Mouse (Mus musculus) kidney, postnatal 14 days (tissue): ENCODE measurements around the gene Tmem132c.

ENCODE experiments used
- DNase-seq: peaks from one replicate; pipeline ENCODE4 v3.0.0; 2022; ENCODE audit warnings: mixed read lengths

The Tmem132c gene

DNA sequence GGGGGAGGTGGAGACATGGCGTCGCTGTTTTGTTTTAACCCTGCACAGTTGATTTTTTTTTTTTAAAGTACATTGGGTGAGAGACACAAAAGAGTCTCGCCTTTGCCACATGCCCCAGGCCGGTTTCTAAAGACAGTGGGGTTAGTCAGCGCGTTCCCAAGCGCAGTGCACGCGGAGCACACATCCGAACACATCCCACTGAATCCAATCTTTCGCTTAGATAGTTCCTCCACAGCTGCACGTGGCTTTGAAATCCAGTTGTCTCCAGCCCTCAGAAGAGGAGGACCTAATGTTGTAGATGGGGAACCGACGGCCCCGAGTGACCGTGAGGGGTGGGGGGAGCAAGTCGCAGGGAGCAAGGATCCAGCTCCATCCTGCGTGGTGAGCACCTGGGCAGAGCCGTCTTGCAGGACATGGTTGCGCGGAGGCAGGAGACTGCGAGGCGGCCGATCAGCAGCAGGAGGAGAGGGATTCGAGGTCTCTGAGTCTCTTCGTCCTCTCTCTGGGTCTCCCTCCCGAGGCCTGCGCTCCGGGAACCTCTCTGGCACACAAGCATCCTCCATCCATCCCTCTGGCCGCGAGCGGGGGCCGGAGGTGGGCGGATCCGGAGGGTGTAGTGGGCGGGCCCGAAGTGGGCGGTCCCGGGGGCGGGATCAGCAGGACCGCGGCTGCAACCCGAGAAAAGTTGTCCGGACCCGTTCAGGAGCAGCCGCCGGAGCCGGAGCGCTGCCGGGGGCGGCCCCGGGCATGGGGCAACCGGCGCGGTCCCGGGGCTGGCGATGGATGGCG, at the start of gene Tmem132c:
Gene Tmem132c (plus strand): TSS at position 673 of the 789 bp plus-strand sequence.
- peak; percentile 71 for DNase-seq

DNA sequence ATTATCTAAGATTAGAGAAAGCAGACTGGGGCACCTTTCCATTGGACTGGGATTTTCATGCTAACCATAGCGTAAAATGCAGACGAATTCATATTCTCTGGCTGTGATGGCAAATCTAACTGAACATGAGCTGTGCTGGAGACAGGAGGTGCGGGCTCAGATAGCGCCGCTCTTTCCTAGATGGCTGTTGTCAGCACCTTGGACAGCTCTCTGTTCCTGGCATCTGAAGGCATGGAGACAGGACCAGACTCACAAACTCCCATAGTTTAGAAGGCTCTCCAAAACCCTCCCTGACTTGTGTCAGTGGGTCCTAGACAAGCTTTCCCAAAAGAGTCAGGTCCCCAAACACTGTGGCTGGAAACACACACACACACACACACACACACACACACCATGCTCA, 49.7 kb upstream of the Tmem132c start:
- peak; percentile 36 for DNase-seq

DNA sequence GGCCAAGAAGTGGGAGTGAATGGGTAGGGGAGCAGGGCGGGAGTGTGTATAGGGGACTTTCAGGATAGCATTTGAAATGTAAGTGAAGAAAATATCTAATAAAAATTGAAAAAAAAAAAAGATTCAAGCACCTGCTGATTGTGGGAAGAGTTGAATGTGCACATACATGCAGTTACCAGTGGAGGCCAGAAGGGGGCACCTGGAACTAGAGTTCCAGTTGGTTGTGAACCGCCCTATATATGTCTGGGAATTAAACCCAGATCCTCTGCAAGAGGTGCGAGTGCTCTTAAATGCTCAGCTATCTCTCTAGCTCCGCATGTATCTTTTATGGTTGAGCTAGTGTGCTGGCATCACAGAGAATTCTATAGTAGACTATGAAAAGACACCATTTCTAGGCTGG, 42.8 kb upstream of the Tmem132c start:
- DNase-seq: no peak

DNA sequence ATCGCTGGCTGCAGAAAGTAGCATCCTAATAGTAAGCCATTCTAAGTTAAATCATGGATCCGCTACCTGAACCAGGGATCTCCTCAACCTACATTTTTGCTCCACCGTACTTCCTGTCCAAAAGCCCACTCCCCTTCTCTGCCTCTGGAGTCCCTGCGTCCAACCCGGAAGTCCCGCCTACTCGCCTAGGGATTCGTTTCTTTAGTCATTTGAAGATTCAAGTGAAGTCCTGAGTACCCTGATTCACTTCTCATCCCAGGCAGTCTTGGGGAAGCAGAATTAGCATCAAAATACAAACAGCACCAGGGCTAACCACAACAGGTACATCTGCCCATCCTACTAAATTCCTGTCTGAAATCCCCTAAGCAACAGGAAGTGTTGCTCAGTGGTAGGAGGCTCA, 36.7 kb upstream of the Tmem132c start:
- no peak for DNase-seq

DNA sequence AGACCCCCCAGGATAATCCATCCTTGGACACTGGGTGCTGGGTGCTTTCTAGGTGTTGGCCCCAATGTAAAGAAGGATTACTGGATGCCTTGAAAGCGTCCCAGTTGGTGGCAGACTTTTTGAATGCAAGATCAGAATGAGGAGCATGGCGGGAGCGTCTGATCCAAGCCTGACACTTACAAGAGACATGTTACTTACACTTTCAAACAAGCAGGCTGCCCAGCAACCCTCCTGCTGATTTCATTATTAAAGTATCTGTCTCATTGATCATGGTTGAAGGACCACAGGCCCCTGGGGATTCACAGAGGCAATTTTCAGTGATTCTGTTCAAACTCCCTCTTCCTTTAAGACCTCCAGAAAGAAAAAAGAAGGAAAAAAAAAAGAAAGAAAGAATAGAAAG, 25.2 kb upstream of the Tmem132c start:
- no peak for DNase-seq

DNA sequence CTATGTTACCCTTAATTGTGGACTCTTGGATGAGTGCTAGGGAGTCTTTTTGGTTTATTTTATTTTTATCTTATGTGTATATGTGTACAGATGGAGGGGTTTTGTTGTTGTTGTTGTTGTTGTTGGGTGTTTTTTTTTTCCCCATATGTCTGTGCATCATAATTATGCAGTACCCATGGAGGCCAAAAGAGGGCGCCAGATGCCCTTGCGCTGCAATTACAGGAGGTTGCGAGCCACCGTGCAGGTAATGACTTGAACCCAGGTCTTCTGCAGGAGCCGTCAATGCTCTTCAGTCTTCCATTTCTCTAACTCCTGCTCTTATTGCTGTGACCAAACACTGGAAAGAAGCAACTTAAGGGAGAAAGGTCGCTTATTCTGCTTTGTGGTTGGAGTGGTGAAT, 23.9 kb upstream of the Tmem132c start:
- DNase-seq: no peak

DNA sequence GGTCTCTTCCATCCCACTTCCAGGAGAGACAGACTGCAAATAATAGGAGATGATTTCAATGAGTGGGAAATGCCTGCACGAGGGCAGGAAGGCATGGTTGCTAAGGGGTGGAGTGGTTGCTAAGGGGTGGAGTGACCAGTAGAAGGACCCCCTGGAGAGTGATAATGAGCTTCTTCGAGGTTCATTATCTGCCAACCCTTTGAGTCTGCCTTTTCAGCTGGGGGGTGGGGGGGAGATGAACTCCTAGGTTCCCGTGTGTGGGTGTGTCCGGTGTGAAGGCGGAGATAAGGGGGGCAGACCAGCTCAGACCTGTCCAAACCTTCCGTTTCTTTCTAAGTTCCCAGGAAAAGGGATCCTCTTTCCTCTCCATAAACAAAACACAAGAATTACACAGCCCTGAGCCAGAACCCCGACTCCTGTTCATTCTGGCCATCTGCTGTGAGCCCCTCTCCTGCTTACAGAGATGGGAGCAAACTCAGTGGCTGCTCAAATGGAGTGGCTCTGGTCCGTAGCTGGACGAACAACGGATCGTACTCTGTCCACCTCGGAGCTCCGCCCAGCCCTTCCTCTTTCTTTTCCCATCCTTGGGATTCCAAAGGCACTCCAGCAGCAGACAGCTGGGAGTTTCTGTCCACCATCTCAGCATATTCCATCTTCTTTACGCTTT, 13.5 kb upstream of the Tmem132c start:
- DNase-seq: no peak

DNA sequence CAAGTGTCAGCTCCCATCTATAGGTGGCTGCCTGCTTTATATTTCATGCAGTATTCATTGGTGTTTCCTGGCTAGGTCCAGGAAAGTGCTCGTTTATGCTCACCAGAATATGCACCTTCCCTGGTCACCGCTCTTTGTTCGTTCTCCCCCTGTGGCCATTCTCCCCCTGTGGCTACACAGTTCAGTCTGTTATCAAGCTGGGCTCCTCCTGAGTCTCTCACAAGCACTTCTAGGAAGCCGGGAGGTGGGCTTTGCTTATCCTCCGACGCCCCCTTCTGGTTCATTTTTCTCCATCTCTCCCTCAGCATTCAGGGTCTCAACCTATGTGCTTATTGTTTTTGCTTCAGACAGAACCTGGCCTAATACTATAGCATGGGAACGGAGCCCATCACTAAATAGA, 6.9 kb upstream of the Tmem132c start:
- no peak for DNase-seq

DNA sequence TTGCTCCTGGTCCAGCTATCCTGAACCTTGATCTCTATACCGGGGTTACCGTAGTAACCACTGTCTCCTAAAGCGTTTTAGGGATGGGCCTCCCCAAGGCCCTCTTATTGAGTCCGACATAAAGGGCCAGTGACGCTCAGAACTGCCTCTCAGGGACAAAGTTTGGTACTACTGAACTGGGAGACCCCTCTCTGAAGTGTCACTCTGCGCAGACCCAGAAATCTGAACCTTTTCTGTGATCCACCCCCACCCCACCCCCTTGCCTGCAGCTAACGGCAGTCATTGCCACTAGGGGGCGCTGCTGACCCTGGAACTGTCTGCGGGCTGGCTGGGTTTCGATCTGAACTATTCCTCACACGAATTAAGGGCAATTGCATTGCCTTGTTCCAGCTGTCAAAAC, 6.4 kb upstream of the Tmem132c start:
- DNase-seq: peak; percentile 50

DNA sequence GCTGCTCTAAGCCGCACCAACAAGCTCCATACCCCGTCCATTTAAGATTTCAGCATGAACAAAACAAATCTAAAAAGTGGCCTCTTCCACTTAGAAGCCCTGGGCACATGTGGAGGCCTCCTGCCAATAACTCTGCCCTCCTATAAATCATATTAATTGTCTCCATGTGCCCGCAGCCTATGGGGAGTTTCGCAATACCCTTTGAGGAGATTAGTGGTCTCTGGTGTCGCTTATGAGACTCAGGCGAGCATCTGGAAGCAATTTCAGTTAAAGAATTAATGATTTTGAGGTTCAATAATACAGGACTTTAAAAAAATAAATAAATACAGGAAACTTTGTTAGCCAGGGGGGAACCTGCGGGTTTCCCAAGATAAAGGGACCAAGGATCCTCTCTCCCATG, 1.9 kb upstream of the Tmem132c start:
- no peak for DNase-seq

DNA sequence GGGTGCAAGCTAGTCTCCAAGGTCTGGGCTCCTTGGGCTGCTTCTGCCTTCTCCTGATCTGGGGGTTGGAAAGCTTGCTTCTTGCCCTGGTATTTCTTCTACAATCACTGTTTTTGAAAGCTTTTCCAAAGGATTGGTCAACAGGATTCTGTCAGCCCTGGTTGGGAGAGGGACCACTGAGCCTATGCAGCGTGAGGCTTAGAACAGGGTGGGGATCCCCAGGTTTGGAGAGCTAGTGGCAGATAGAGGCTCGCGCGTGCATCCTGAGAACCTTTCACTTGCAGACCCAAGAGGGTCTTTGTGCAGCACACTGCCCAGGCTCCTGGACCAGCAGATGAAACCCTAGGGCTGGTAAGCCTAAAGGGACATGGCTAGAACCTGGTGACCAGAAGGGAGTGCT, 962 bp upstream of the Tmem132c start:
- no peak for DNase-seq

DNA sequence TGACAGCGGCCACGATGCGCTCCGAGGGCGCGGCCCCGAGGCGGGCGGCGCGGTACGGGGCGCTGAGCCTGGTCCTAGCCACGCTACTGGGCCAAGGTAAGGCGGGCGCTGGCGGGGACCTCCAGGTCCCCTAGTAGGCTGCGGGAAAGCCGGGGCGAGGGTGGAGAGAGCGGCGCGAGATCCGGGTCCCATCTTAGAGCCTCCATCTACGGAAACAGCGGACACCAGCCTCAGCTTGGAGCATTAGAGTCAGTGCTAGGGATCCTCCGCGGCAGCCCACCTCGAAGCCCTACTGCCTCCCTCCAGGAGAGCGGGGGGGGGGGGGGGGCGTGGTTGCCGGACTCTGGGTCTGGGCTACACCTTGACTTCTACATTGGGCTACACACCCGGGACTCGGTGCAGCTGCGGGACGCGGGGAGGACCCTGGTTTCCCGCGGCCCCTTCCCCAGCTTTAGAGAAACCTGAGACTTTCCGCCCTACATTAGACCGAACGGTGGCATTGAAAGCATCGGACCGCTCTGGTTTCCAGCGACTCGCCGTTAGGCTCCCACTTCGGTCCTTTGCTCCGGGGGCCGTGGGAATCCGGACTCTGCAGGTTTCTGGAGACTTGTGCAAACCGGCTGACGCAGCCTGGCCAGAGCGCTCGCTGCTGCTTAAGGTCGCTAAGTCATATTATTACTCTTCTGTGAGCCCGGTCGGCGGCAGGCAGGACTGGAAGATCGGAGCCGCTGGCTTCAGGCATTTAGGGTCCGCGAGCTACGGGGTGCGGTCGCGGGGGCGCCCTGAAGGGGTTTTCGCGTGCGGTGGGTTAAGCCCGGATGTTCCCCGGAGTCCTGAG, 536 bp downstream of the Tmem132c start:
- no peak for DNase-seq

DNA sequence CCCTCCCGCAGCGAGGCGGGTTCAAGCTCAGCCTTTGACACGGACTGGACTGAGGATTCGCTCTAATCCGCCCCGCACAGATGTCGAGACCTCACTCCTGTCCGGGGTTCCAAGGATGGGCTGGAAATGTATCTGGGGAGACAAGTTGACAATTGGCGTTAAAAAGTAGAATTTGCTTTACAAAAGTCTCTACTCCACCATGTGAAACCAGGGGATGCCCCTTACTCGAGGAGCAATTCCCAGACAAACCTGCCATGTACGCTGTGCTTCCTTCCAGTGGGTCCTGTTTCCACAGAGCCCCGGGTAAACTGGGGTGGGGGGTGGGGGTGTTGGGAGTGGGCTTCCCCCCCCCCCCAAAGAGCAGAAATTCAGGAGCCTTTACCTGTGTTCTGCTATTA, 1.2 kb downstream of the Tmem132c start:
- DNase-seq: no peak

DNA sequence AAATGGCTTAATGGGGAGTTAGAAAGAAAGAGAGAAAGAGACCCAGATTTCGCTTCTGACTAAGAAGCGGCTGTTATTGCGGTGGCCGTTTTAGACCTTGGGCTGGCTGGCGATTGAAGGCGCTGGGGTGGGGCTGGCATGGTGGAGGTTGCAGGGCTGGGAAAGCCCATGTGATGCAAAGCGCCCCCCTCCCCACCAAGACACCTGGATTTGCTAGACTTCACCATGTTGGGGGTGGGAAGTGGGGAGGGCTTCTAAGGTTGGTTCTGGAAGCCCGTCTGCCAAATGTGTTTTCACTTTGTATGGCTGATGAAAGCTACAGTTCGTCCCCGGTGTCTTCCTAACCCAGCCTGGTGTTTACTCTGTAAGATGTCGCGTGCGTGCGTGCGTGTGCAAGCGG, 1.6 kb downstream of the Tmem132c start:
- no peak for DNase-seq

DNA sequence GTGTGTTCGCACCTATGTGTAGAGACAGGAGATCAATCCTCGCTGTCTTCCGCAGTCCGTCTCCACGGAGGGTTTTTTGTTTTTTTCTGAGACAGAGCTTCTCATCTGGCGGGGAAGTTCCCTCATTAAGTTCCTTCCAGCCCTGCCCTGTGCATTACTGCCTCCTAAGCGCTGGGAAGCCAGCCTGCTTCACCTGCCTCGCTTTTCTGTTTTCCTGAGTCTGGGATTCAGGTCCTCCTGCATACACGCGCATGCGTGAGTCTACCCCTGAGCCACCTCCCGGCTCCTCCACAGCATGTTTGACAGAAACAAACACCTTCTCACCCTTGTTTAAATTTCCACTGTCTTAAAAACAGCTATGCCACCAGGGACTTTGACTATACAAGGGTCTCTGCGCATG, 2.0 kb downstream of the Tmem132c start:
- DNase-seq: no peak

DNA sequence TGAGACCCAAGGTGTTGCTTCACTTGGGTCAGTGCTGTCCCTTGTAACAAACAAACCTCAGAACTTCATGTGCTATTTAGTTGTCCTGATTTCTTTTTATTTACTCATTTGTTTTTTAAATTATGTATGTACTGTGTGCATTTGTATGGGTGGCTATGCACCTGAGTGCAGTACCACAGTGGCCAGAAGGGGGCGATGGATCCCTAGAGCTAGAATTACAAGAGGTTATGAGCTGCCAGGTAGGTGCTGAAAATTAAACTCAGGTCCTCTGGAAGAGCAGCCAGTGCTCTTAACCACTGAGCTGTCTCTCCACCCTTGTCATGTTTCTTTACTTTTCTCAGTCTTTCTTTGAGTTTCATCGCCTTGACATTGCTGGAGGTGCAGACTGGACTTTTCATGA, 11.7 kb downstream of the Tmem132c start:
- DNase-seq: no peak

DNA sequence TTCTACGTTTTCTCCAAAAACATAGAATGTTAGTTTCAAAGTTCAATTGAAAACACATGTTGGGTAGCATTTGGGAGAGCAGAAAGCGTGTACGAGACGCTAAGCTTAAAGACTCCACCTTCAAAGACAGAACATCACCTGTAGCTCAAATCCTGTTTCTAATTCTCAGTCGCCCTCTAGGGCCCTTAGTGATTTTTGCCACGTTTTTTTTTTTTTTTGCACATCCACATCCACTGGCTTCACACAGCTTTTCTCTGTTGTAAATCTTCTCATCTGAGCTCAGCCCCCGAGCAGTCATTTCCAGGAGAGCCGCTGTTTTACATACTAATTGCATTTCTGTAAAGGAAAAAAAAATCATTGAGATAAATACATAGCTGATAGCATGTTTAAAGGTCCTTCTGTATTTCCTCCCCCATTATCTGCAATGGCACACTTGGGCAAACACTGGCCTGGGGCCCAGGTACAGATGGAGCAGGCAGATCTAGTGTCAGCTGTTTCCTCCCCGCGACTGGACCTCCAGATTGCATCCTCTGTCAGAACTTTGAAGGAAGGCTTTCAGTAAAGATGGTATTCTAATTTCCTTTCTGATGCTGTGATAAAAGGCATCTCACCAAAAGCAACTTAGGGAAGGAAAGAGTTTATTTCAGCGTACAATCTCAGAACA, 15.5 kb downstream of the Tmem132c start:
- no peak for DNase-seq

DNA sequence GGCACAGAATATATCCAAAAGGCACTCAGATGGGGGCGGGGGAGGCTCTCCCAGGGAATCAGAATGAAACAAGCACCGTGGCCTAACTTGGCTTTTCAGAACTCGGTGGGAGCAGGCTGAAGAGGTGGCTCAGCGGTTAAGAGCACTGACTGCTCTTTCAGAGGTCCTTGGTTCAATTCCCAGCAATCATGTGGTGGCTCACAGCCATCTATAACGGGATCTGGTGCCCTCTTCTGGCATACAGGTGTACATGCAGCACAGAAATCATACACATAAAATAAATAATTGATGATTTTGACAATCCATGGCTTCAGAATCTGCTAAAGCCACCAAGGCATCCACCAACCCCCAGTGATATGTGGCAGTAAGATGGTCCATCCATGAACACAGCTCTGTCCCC, 20.5 kb downstream of the Tmem132c start:
- DNase-seq: no peak

DNA sequence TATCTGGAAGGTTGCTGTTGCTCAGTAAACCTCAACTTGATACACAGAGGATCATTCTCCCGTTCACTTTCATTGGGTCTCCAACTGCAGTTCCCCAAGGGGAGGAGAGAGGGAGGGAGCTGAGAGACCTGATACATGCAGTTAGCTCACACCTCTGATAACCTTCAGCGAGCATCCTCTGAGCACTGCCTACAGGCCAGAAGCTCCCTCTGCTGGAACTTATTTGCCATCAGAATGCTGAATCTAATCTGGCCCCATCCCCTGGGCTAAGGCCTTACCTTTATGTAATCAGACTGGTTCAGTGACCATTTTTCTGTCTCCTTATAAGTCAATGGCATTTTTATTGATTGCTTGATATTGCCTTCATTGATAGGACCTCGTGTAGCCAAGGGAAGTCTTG, 29.5 kb downstream of the Tmem132c start:
- DNase-seq: no peak

DNA sequence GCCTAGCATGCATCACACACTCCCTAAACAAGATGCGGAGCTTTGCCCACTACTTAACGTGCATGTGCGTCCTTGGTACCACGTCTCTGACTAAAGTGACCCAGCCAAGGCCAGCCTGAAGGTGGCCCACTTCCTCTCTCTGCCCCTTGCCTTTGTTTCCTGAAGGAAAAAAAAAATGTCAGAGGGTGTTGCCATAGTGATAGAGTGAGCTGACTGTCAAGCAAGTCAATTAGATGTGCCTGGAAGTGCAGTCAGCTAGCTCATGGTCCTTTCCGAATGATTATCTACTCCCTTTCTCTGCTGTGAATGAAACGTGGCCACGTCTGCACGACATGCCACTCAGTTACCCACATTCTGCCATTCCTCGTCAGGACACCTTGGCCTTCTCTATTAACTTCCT, 37.9 kb downstream of the Tmem132c start:
- no peak for DNase-seq

DNA sequence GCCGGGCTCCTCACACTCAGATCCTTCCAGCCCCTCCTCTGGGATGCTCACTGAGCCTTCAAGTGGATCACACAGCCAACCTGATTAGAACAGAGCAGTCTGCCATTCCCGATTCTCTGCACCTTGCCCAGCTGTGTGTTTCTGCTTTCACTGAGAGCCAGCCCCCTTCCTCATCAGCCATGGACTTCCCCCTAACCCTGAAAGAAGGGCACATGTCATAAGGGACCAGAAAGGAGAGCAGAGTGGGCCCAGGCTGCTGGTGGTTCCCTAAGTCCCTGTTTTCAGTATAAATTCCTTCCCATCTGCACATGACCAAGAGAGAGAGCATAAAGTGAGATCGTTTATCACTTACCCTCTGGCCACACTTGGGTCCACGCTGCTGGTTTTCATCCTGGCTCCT, 39.6 kb downstream of the Tmem132c start:
- DNase-seq: no peak

DNA sequence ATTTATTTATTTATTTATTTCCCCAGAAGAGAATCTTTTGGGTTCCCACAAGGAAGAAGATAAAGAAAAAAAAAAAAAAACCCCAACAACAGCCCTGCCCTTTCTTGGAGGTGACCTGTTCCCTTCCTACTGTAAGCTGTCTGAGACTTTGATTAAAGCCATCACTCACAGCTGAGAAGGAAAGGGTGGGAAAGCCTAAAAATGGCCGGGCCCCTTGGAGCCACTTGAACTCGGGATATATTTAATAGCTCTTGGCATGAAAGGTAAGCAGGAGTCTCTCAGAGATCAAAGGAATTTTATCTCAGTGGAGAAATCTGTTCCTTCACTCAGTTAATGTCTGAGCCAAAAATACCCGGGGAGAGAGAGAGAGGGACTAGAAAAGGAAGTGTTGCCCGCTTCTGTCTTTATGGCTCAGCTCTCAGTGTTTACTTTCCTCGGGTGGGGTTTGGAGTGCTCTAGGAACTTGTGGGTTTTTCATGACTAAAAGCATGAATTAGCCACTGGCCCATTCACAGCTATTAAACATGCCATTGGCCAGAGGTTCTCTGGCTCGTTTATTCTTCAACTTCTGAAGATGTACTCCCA, 41.0 kb downstream of the Tmem132c start:
- DNase-seq: no peak

DNA sequence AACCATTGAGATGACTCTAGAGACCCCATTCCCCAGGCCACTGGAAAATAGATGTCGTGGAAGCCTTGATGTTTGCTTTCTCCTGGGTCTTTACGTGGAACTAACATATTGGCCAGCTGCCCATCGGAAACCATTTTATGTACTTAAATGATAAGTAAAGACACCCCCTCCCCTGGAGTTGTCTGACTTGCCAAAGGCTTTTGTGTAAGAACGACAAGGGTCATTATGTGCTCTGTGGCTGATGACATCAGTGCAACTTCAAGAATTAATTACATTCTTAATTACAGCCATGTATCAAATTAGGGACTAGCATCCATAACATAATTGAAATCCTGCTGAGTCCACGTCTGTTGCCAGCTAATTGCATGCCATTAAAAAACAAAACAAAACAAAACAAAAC, 45.3 kb downstream of the Tmem132c start:
- DNase-seq: no peak
